Mouse (Mus musculus) embryonic facial prominence, embryonic 10.5 days (tissue): ENCODE measurements around the gene Cmbl. TPM values are rescaled to one million over a fixed set of nuclear protein-coding genes. Genes with fewer than 3 reads are reported as not detected.
A peak's percentile ranks its signal among the peaks of the same experiment; 100 is the strongest.

Experiments
- DNase-seq: peaks from one replicate; pipeline ENCODE4 v3.0.0-alpha.2; 2017; ENCODE audit warnings: low spot score
- H3K27ac ChIP-seq: fragments of 300-500 bp; sonication (generic); replicated peaks from 2 replicates; pipeline ENCODE4 v1.5.1; 2016; ENCODE audit warnings: mild to moderate bottlenecking
- H3K27me3 ChIP-seq: fragments of 300-500 bp; sonication (generic); replicated peaks from 2 replicates; pipeline ENCODE4 v1.6.1; 2016; ENCODE audit warnings: low read depth, mild to moderate bottlenecking; ENCODE audit not compliant: poor library complexity, severe bottlenecking
- H3K36me3 ChIP-seq: fragments of 300-500 bp; sonication (generic); replicated peaks from 2 replicates; pipeline ENCODE4 v1.6.1; 2016; ENCODE audit warnings: mild to moderate bottlenecking, moderate library complexity
- H3K4me1 ChIP-seq: fragments of 300-500 bp; sonication (generic); 2 replicates; pipeline ENCODE4 v1.6.1; 2016
- H3K4me3 ChIP-seq: fragments of 300-500 bp; sonication (generic); 2 replicates; pipeline ENCODE4 v1.5.1; 2016; ENCODE audit warnings: mild to moderate bottlenecking, moderate library complexity
- H3K9me3 ChIP-seq: fragments of 300-500 bp; sonication (generic); 2 replicates; pipeline ENCODE4 v1.6.1; 2016; ENCODE audit warnings: mild to moderate bottlenecking
- WGBS: fragments of 180-500 bp; shearing (Covaris S2); methylation state at CpG from one replicate; pipeline ENCODE4 v1.1.7; 2016; 5-methylcytosine and 5-hydroxymethylcytosine counted together
- polyA plus RNA-seq: library from polyadenylated mRNA; unstranded; fragments of >200 nt; fragmentation: Nextera tagmentation; extraction: Ambion mirVana; gene quantifications from 2 replicates; pipeline ENCODE4 v1.2.1, GENCODE M21; 2016

The Cmbl gene
- 2.3 and 2.5 TPM in 2 replicates for polyA plus RNA-seq

- peaks cover 33% of the 10 kb centered on the region for H3K4me1 ChIP-seq
- no peaks in the 10 kb centered on the region for H3K36me3 ChIP-seq
- no peak within 1 kb of the TSS for H3K4me3 ChIP-seq
- DNase-seq, result no peak
- H3K27ac ChIP-seq, result no peak within 1 kb of the TSS
- whole genome bisulfite sequencing, result 78% methylated on average over 5 of the region's 5 CpGs
- H3K9me3 ChIP-seq, result no peaks in the 10 kb centered on the region
- no peaks in the 10 kb centered on the region for H3K27me3 ChIP-seq
Measured at GRCm38 (mm10) chr15:31565184-31565583, at the start of gene Cmbl. Gene Cmbl (plus strand): TSS chr15:31565389.

- DNase-seq, result no peak
- Histone ChIP-seq H3K36me3 (no peaks in the 10 kb centered on the region), H3K27ac (no peak overlapping the region), H3K4me1 (no peaks in the 10 kb centered on the region), H3K4me3 (no peak overlapping the region), H3K27me3 (no peaks in the 10 kb centered on the region), H3K9me3 (no peaks in the 10 kb centered on the region)
- WGBS, result 84% methylated on average over 1 of the region's 1 CpGs
Measured at GRCm38 (mm10) chr15:31517186-31517585, 48.0 kb upstream of the Cmbl start.

GRCm38 (mm10) chr15:31518371-31518770 is 46.8 kb upstream of the Cmbl start:
- Histone ChIP-seq H3K27ac (no peak overlapping the region), H3K4me1 (0 out of 2 replicates have a peak, but pooled peaks cover 4% of the 10 kb centered on the region), H3K36me3 (no peaks in the 10 kb centered on the region), H3K27me3 (no peaks in the 10 kb centered on the region), H3K4me3 (no peak overlapping the region), H3K9me3 (no peaks in the 10 kb centered on the region)
- WGBS, result 93% methylated on average over 2 of the region's 2 CpGs
- no peak for DNase-seq

GRCm38 (mm10) chr15:31519000-31519399 is 46.2 kb upstream of the Cmbl start:
- H3K27ac ChIP-seq, result no peak overlapping the region
- H3K4me1 ChIP-seq, result 0 out of 2 replicates have a peak, but pooled peaks cover 4% of the 10 kb centered on the region
- no peaks in the 10 kb centered on the region for H3K27me3 ChIP-seq
- WGBS, result 80% methylated on average over 5 of the region's 5 CpGs
- DNase-seq, result no peak
- no peaks in the 10 kb centered on the region for H3K9me3 ChIP-seq
- no peak overlapping the region for H3K4me3 ChIP-seq
- H3K36me3 ChIP-seq, result no peaks in the 10 kb centered on the region

- Histone ChIP-seq H3K27me3 (no peaks in the 10 kb centered on the region), H3K4me3 (no peak overlapping the region), H3K4me1 (peaks cover 16% of the 10 kb centered on the region), H3K27ac (no peak overlapping the region), H3K36me3 (peaks cover 18% of the 10 kb centered on the region), H3K9me3 (no peaks in the 10 kb centered on the region)
- DNase-seq, result no peak
- 84% methylated on average over 1 of the region's 1 CpGs for WGBS
Measured at GRCm38 (mm10) chr15:31526463-31526862, 38.7 kb upstream of the Cmbl start.

- no peaks in the 10 kb centered on the region for H3K27me3 ChIP-seq
Measured at GRCm38 (mm10) chr15:31528477-31528876, 36.7 kb upstream of the Cmbl start.

GRCm38 (mm10) chr15:31529103-31529502 is 36.1 kb upstream of the Cmbl start:
- H3K36me3 ChIP-seq, result peaks cover 18% of the 10 kb centered on the region
- peaks cover 18% of the 10 kb centered on the region for H3K4me1 ChIP-seq
- 39% methylated on average over 6 of the region's 6 CpGs for WGBS
- no peaks in the 10 kb centered on the region for H3K27me3 ChIP-seq
- no peak overlapping the region for H3K27ac ChIP-seq
- H3K9me3 ChIP-seq, result no peaks in the 10 kb centered on the region
- no peak for DNase-seq
- H3K4me3 ChIP-seq, result peak overlapping the region; percentile 84

More at GRCm38 (mm10) chr15:31528477-31528876, 36.7 kb upstream of the Cmbl start:
- no peaks in the 10 kb centered on the region for H3K9me3 ChIP-seq
- peaks cover 18% of the 10 kb centered on the region for H3K4me1 ChIP-seq
- DNase-seq, result no peak
- no peak overlapping the region for H3K27ac ChIP-seq
- H3K4me3 ChIP-seq, result no peak overlapping the region
- 95% methylated on average over 4 of the region's 4 CpGs for WGBS
- H3K36me3 ChIP-seq, result peaks cover 18% of the 10 kb centered on the region

- peak overlapping the region; percentile 84 for H3K4me3 ChIP-seq
- H3K27me3 ChIP-seq, result no peaks in the 10 kb centered on the region
- DNase-seq, result no peak
- H3K36me3 ChIP-seq, result peaks cover 18% of the 10 kb centered on the region
- H3K27ac ChIP-seq, result peak overlapping the region; percentile 97
- H3K4me1 ChIP-seq, result peaks cover 21% of the 10 kb centered on the region
- H3K9me3 ChIP-seq, result no peaks in the 10 kb centered on the region
- under 1% methylated on average over 56 of the region's 56 CpGs for WGBS
Measured at GRCm38 (mm10) chr15:31529811-31530658, 35.2 kb upstream of the Cmbl start.

- peaks cover 29% of the 10 kb centered on the region for H3K4me1 ChIP-seq
- no peaks in the 10 kb centered on the region for H3K9me3 ChIP-seq
- H3K36me3 ChIP-seq, result peaks cover 18% of the 10 kb centered on the region
- no peaks in the 10 kb centered on the region for H3K27me3 ChIP-seq
- peak within 1 kb of the TSS; percentile 84 for H3K4me3 ChIP-seq
- peak; percentile 95 for DNase-seq
- WGBS, result under 1% methylated on average over 120 of the region's 132 CpGs
- H3K27ac ChIP-seq, result peak within 1 kb of the TSS; percentile 97
Measured at GRCm38 (mm10) chr15:31530659-31531445, 34.3 kb upstream of the Cmbl start, which contains the start of gene March6. Gene March6 (minus strand): TSS chr15:31531053.

- WGBS, result 30% methylated on average over 16 of the region's 16 CpGs
- H3K36me3 ChIP-seq, result peaks cover 15% of the 10 kb centered on the region
- no peak for DNase-seq
Measured at GRCm38 (mm10) chr15:31531446-31532330, 33.5 kb upstream of the Cmbl start.

GRCm38 (mm10) chr15:31532331-31533021 is 32.7 kb upstream of the Cmbl start:
- Histone ChIP-seq H3K27ac (no peak overlapping the region), H3K36me3 (peaks cover 9% of the 10 kb centered on the region), H3K4me3 (no peak overlapping the region; the same call in 1 of the 2 replicates), H3K4me1 (peaks cover 39% of the 10 kb centered on the region), H3K9me3 (no peaks in the 10 kb centered on the region), H3K27me3 (no peaks in the 10 kb centered on the region)
- no peak for DNase-seq
- WGBS, result 98% methylated on average over 2 of the region's 2 CpGs

More at GRCm38 (mm10) chr15:31531446-31532330, 33.5 kb upstream of the Cmbl start:
- no peaks in the 10 kb centered on the region for H3K27me3 ChIP-seq
- H3K4me1 ChIP-seq, result peaks cover 37% of the 10 kb centered on the region
- no peaks in the 10 kb centered on the region for H3K9me3 ChIP-seq
- peak overlapping the region; percentile 97 for H3K27ac ChIP-seq
- H3K4me3 ChIP-seq, result peak overlapping the region; percentile 84
